Mouse (Mus musculus) kidney, adult 11 months (tissue): ENCODE measurements around the gene Gstm3.
"Not testable (repeated sequence)": the region's sequence is repeated elsewhere in the genome, so short reads cannot be mapped to it uniquely, and the experiment has no call there.

Experiments used
- DNase-seq: peaks from one replicate; pipeline ENCODE4 v3.0.0; 2022

Gene Gstm3

DNA sequence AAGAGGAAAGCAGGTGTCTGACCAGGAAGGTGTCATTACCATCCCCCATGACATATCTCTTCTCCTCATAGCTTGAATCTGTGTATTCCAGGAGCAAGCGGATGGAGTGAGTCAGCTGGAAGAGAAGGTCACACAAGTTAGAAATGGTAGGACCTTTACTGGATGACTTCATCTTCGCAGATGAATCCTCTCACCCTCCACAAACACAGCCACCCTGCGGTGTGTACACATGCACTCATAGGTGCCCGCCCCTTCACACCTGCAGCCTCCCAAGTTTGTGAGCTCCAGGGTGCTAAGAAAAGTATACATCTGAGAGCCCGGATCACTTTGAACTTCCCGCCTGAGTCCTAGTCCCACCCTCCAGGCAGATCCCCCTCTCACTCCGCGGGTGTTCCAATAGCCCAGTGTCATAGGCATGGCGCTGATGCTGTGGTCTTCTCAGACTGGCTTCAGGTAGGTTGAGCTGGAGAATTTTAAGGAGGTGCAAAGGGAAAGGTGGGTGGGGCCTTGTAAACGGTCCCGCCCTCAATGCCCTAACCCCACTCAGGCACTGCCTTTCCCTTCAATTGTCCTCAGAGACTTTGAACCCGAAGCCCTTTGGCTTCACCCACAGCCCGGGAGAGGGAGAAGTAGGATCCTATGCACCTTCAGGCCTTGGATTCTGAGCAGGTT is at the start of gene Gstm3:
TSS of gene Gstm3 (minus strand) at position 560 of the 672 bp plus-strand sequence.
- DNase-seq: no peak

DNA sequence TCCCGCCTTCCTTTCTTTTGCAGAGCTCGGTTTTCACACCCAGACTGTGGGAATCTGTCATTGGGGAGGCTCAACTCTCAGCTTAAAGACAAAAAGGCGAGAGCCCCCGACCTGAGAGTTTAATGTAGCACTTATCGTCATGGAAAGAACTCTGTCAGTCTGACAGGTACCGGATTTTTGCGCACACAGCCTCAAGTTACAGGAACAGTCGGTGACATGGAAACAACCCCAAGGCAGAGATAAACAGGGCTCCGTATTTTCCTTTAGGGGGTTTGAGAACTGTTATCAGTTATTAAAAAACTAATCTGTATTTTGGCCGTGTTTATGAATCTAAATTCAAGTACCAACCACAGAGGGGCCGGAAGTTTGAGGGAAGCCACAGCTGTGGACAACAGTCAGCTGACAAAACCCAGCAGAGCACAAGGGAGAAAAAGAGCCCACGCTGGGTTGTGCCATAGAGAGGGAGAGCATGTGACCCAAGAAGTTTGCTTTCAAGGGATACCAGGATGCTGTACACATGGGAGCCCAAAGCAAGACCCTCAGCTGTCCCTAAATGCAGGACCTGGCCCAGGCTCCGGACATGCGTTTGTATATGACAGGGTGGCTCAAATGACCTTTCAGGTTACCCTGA is 49.2 kb upstream of the Gstm3 start:
- no peak for DNase-seq

DNA sequence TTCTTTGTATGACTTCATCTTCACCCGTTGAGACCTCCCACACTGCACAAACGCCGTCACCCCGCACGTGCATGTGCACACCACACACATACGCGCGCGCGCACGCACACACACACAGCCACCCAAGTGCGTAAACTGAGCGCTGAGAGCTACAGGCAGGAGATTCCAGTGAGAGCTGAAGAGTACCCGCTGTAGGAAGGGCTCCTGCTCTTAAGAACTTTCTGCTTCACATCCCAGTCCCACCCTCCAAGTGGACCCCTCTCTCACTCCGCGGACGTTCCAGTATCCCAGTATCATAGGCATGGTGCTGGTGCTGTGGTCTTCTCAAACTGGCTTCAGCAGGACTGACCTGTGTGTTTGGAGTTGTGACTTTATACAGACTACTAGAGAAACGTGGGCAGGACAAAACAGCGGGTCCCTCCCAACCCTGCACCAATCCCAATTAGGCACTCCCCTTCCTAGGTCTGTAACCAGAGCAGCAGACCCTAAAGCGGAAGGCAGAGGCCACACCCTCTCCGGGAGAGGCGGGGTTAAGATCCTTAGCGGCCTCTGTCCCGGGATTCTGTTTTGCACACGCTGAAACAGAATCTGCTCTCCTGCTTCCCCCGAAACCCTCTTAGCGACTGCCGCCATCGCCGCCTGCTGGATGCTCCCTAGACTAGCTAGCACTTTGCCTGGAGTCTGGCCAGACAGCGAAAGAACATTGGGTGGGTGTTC is 48.5 kb upstream of the Gstm3 start, which contains the start of gene Gstm1:
TSS of gene Gstm1 (minus strand) at position 501 of the 717 bp plus-strand sequence.
- peak; percentile 99 for DNase-seq

DNA sequence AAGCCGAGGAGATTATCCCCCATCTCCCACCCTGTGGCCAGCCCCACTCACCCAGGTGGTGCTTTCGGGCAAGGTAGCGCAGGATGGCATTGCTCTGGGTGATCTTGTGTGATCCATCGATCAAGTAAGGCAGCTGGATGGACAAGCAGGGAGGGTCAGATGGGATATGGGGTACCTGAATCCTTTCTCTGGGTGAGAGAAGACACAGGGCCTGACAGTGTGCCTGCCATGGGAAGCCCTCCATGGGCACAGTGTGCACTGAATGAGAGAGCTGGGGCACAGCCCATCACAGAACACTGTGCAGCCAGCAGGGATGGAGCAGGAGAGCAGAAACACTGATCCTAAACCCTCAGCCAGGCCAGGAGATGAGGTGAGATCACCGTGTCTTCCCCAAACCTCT is 47.4 kb upstream of the Gstm3 start:
- DNase-seq: not testable (repeated sequence)

DNA sequence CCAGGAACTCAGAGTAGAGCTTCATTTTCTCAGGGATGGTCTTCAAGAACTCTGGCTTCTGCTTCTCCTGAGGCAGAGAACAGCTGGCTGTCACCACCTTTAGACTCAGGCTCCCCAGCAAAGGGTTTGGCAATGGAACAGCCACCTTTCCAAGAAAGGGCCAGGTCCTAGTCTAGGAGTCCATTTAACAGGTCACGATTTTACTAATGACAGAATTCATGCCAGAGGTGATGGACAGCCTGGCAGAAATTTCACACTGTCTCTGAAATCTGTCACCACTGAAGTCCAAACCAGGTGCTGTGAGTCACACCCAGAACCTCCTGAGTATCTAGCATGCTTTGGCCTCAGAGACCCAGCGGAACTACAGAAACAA is 45.9 kb upstream of the Gstm3 start:
- peak; percentile 48 for DNase-seq

DNA sequence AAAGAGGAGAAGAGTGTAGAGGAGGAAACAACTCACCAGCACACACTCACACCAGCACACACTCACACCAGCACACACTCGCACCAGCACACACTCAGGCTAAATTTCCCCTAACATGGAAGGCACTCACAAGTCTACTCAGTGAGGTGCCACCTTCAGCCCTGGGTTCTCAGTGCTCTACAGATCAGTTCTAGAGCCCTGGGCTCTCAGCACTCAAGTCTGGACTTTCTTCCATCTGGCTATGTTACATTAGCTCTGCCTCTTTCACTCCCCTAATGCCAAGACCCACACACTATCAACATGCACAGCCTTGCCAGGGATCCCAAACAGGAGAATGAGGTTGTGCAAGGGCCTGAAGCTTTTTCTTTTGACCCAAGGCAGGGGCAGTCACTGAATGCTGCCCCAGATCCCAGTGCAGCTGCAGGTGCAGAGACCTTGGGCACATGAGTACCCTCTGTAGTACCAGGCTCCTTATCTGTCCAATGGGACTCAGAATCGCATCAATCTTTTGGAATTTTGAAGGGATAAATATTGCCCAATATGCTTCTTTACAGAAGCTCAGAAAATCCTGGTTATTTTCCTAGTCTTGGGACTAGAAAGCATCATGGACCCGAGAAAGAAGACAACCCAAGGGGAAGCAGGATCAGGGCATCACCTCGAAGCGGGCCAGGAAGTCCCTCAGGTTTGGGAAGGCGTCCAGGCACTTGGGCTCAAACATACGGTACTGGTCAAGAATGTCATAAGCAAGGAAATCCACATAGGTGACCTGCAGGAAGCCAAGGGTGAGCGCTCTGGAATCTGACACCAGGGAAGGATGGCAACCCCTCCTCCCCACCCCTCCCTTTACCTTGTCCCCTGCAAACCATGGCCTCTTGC is 45.3 kb upstream of the Gstm3 start:
- peak; percentile 37 for DNase-seq

DNA sequence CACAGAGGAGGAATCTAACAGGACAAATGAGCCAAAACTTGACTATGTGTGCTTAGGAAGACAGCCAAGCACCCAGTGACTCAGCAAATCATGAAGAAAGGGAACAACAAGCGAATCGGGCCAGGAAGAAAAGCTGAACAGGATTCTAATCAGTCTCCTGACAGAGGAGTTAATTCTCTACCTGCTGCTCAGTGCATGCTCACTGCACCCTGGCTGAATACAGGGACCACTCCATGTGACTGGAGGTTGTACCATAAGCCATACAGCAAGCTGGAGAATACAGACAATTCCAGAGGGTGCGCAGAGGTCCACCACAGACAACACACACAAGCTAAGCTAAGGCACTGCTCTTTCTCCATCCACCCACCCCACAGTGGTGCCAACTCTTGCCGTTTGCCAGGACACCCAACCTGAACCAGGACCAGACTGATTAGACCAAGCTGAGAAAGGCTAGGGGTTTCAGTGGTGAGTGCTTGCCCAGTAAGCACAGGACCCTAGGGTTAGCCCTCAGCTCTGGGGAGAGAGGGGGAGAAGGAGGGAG is 44.3 kb upstream of the Gstm3 start:
- DNase-seq: peak; percentile 73

DNA sequence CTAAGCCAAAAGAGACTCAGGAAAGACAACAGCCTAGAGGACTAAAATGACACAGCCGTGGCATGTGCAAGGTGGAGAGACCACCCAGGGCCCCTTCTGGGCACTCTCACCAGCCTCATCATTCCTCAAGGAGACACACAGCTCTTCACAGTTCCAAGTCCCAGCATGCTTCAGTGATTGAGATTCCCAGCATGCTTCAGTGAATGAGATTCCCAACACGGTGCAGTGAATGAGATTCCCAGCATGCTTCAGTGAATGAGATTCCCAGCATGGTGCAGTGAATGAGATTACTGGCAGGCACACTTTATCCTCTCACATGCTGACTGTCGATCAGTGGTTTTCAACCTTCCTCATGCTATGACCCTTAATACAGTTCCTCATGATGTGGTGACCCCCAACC is 42.5 kb upstream of the Gstm3 start:
- no peak for DNase-seq

DNA sequence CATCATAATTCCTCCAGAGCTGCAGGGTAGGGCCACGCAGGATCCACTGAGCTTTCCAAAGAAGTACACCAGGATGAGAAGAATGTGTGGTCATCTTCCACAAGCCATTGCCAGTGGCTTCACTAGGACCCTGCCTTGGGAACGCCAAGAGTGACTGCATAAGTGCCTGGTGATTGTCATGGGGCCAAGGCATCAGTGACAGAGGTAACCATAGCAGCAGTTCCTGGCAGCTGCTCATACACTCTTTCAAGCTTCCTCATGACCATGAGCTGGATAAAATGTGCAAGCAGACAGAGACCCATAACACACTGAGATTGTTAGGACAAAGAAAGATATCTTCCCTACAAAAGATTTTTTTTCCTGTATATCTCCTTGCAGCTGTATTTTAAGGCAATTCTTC is 41.2 kb upstream of the Gstm3 start:
- DNase-seq: no peak

DNA sequence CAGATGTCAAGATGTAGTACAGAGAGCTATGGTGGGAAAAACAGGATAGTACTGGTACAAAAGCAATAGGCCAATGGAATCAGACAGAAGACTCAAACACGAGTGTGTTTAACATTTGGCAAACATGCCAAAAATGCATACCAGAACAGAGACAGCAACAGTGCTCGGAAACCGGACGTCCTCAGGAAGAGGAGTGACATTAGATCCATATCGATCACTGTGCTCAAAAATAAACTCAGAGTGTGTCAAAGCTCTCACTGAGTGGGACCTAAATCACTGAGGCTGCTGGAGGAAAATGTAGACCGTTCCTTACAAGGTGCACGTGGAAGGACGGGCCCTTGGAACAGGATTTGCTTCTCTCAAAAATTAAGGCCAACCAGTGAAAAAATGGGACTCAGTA is 32.9 kb upstream of the Gstm3 start:
- no peak for DNase-seq

DNA sequence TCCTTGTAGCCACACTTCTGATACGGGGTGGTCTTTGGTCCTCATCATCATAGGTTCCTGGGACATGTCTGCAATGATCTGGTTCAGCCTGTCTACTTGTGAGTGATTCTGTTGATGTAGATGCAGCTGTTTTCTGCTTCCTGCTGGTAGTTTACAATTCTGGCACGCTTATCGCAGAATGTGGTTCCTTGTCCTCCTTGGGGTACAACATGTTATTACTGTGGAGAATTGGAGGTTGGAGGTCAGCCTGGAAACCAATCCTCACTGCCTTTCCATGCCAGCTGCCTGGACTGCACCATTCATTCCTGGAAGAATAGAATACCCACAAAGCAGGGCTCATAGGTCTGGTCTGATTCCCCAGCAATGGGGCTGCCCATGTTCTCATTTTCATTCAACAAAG is 30.4 kb upstream of the Gstm3 start:
- DNase-seq: no peak

DNA sequence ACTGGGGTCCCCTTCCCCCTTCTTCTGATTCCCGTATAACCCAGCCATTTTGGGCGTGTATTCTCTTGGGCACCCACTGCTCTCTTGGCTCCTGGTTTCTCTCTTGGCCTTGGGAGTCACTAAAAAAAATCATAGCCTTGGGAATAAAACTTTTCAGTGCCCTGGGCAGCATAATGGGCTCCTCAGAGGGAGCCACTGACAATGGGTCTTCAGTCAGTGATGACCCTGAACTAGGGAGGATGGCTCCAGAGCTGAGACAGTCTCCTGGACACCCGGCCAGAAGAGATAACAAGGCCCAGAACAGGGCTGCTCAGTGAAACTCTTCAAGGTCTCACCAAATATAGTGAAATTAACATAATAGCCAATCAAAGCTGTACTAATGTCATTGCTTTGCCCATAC is 29.5 kb upstream of the Gstm3 start:
- DNase-seq: no peak

DNA sequence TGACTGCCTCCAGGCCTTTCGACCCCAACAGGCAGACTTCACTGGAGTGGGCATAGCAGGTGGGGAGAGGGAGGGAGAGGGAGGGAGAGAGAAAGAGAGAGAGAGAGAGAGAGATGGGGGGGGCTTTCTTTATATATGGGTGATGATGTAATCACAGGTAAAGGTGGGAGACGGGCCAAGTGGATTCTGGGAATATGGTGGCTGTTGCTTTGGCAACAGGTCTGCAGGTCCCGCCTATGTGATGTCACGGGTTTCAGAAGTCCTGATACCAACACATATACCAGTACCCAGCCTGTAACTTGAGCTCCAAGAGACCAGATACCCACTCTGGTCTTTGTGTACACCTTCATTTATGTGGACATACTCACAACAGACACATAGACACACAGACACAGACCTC is 27.5 kb upstream of the Gstm3 start:
- DNase-seq: no peak

DNA sequence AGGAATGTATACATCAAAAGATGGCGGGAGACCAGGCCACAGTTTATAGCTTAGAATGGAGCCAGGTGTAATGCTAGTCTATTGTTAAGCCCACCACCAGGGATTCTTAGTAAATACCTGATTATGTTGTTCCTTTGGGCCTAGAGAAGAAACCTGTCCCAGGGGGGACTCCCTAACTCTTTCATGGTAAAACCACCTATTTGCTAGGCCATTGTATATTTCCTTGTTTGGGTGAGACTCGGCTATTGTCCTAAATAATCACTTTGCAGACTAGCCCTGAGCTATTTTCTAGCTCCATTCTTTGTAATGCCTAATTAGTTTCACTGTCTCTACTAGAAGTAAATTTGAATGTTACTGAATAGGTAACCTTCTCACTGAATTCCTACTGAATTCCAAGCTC is 26.9 kb upstream of the Gstm3 start:
- DNase-seq: not testable (repeated sequence)

DNA sequence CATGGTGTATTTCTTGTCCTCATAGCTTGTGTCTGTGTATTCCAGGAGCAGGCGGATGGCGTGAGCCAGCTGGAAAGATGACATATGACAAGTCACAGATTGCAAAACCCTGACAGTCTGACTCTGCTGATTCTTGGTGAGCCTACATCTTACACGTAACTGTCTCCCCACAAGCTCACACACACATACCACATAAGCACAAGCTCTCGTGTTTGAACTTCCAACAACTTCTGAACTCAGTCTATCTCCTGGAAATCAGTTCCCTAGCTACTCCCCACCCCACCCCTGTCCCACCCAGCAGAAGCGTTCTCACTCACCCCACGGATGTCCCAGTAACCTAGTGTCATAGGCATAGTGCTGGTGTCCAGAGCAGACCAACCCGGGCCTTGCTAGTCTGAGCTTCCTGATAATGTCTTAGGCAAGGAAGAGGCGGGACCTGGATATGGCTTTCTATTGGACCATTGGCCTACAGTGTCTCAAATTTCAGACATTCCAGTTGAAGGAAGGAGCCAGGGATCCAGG is 17.0 kb upstream of the Gstm3 start, which contains the start of gene Gstm2:
TSS of gene Gstm2 (minus strand) at position 413 of the 522 bp plus-strand sequence.
- DNase-seq: peak; percentile 76

DNA sequence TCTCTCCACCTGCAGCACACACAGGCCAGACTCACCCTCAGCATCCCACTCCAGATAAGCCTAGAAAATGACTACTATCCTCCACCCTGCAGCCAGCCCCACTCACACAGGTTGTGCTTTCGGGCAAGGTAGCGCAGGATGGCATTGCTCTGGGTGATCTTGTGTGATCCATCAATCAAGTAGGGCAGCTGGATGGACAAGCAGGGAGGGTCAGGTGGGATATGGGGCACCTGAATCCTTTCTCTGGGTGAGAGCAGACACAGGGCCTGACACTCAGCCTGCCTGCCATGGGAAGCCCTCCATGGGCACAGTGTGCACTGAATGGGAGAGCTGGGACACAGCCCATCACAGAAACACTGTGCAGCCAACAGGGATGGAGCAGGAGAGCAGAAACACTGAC is 16.1 kb upstream of the Gstm3 start:
- DNase-seq: not testable (repeated sequence)

DNA sequence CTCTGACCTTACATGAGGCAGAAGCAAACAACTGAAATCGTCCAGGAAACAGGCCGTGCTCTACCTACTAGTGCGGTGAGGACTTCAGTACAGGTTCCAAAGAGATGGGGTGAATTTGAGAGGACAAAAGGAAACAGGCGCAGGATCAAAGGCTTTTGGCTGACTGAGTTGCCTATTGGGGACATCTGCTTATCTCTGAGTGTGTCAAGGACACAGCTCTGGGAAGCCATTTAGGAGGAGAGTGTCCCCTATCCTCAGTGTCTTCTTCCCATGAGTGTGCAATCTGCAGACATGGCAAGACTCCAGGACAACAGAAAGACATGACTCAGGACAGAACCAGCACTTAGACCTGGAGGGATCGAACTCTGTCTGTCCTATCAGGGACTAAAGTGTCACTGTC is 15.4 kb upstream of the Gstm3 start:
- no peak for DNase-seq

DNA sequence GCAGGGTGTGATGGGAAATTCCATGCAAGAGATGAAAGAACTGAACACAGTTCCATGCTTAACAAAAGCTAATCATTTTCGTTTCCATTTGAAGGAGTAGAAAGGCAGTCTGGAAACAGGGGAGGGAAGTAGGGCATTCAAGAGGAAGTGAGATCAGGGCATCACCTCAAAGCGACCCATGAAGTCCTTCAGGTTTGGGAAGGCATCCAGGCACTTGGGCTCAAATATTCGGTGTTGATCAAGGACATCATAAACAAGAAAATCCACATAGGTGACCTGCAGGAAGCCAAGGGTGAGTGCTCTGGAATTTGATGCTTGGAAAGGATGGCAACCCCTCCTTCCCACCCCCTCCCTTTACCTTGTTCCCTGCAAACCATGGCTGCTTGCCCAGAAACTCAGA is 14.7 kb upstream of the Gstm3 start:
- peak; percentile 37 for DNase-seq

DNA sequence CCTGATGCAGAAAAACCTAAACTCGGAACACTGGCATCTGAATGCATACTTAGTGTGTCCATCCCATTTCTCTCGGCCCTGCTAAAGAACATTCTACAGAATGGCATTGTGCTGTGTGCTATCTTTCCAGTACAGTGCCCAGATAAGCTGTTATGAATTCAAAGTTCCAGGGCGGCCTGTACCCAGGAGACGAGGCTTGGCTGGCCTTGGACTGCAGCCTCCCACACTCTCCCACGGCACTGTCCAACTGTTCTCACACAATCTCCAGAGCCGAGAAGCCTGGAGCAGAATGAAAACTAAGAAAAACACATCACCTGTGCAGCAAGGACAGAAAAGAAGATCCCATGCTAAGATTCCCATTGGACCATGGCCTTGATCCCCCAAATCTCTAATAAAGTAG is 13.6 kb upstream of the Gstm3 start:
- no peak for DNase-seq

DNA sequence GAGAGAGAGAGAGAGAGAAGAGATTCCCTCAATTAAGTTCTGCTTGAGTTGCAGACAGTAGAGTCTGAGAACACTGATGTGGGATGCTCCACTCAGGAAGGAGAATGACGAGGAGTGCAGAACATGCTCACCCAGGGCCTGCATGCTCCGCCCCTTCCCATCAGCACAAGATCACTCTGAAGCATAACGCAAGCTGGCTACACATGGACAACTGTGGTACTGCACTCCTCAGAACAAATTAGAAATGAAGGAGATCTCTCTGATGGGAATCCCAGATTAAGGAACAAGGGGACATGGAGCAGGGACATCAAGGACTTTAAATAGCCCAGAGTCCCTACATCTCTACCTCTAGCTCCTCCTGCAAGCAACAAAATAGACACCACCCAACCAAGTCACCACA is 12.2 kb upstream of the Gstm3 start:
- no peak for DNase-seq

DNA sequence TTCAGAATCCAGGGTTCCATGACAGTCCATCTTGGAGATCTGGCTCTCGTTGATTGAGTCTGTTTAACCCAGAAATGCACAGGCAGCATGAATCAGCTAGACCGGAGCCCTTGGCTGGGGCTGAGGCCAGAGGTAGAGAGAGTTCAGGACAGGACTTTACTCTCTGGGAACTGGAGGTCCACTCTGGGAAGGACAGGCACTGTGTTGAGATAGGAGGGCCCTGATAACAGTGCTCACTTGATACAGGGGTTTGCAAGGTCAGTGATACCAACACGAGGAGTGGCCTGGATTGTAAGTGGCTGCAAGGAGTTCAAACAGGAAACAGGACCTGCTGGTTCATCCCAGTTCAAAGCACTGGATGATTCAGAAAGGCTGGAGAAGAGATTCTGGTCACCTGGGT is 8.6 kb upstream of the Gstm3 start:
- no peak for DNase-seq

DNA sequence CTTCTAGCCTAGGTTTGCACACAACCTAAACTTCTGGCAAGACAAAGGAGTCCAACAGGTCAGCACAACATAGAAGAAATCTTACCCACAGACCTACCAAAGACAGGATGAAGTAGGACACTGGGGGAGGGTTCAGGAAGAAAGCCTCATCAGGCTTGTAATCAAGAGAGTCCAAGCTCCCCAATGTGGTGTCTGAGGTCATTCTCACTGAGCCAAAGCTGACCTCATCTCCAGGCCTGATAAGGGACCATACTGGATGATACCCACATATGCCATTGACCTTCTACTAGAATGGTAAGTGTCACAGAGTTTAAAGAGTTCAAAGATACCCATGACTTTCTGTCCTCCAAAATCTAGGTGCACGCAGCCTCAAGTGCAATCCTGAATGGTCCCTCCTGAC is 5.2 kb upstream of the Gstm3 start:
- no peak for DNase-seq

DNA sequence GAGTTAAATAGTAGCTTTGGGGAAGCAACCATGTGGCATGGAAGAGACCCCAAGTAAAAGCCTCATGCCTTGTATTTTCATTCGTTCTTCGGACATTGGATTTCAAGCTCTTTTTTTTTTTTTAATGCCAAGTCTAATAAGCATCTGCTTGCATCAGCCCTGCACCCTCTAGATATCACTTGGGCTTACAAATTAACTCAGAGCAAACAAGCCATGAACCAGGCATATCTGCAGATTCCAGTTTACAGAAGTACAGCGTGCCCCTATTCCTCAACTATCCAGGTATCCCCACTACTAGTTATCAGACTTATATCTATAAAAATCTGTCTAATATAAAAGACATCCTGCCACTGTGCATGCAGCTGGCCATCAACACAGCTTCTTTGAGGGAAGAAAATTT is 3.0 kb upstream of the Gstm3 start:
- DNase-seq: no peak
